Mouse (Mus musculus) embryo, embryonic 9.5 days (tissue): ENCODE results near the gene Flvcr2.

ENCODE experiments used
- DNase-seq: peaks from one replicate; pipeline ENCODE4 v3.0.0-alpha.2; 2017; ENCODE audit errors: extremely low spot score

Gene Flvcr2

GRCm38 (mm10) chr12:85859511-85860189 lies 113.3 kb downstream of the Flvcr2 start:
- DNase-seq: no peak

DNA sequence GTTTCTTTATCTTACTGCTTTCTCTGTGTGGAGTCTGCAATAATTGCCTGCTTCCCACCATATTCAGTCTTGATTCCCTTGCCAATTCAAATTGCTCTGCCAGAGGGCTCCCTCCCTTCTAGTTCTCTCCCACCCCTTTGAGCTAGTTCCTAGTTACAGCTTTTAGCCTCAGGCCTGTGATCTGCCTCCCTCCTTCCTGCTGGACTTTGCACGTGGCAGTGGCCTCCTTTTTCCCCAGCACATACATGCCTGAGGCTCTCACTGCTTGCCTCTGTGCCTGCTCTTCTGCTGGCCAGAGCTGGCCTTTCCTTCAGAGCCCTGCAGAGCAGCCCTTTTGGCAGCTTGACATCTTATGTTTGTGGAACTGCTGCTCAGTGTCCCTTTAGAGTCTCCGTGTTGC lies 116.2 kb downstream of the Flvcr2 start:
- no peak for DNase-seq
